Mouse (Mus musculus): ENCODE results near the gene Abca14. TPM values are rescaled to one million over a fixed set of nuclear protein-coding genes. Genes with fewer than 3 reads are reported as not detected.

The Abca14 gene
- not detected in 2 replicates for polyA plus RNA-seq (2016; fragmentation: Nextera tagmentation; extraction: Ambion mirVana)

- Histone ChIP-seq H3K4me3 (no peak within 1 kb of the TSS), H3K27me3 (ENCODE audit: low read depth, poor library complexity, severe bottlenecking) (peaks cover 40% of the 10 kb centered on the region), H3K4me1 (peaks cover 17% of the 10 kb centered on the region), H3K9me3 (replicated peaks) (no peaks in the 10 kb centered on the region), H3K36me3 (no peaks in the 10 kb centered on the region), H3K27ac (no peak within 1 kb of the TSS)
- 5% methylated on average over 26 of the region's 26 CpGs for WGBS
- peak; percentile 90 for DNase-seq (ENCODE audit: low spot score)
Observed at GRCm38 (mm10) chr7:120203789-120204188, at the start of gene Abca14. Gene Abca14 (plus strand): TSS chr7:120203961.

DNA sequence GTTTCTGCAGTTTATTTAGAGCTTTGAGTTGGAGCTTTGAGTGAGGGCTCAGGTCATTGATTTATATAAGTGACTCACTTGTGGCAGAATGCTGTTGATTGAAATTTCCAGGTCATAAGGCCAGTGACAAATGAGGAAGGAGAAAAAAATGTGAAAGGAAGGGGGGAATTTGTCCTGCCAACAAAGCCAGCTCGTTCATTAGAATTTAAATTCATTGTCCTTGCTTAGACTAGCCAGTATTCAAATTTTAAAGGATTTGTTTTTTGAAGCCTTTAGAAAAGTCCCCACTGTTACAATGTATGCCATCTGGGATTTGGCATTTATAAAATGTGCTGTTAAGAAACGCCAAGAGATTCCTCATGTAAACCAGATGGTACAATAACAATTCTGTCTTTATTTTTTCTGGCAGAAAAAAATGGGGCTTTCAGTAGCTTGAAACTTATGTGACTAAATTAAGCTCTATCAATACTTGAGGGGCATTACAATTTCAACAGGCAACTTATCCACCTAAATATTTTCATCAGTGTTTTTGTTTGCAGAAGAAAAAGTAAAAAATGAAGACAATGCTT, 46.8 kb upstream of the Abca14 start:
- no peaks in the 10 kb centered on the region for H3K9me3 ChIP-seq (replicated peaks)
- H3K36me3 ChIP-seq, result no peaks in the 10 kb centered on the region
- H3K4me1 ChIP-seq, result peaks cover 31% of the 10 kb centered on the region
- DNase-seq (ENCODE audit: low spot score), result no peak
- no peaks in the 10 kb centered on the region for H3K27me3 ChIP-seq (ENCODE audit: low read depth, poor library complexity, severe bottlenecking)
- H3K27ac ChIP-seq, result no peak overlapping the region
- H3K4me3 ChIP-seq, result no peak overlapping the region
- WGBS, result 33% methylated on average over 2 of the region's 2 CpGs

- no peaks in the 10 kb centered on the region for H3K27me3 ChIP-seq (ENCODE audit: low read depth, poor library complexity, severe bottlenecking)
- 42% methylated on average over 5 of the region's 5 CpGs for WGBS
- H3K27ac ChIP-seq, result no peak overlapping the region
- no peak for DNase-seq (ENCODE audit: low spot score)
- no peaks in the 10 kb centered on the region for H3K9me3 ChIP-seq (replicated peaks)
- peaks cover 31% of the 10 kb centered on the region for H3K4me1 ChIP-seq
- H3K4me3 ChIP-seq, result no peak overlapping the region
- H3K36me3 ChIP-seq, result no peaks in the 10 kb centered on the region
Observed at GRCm38 (mm10) chr7:120157575-120158061, 46.1 kb upstream of the Abca14 start.

- H3K27me3 ChIP-seq (ENCODE audit: low read depth, poor library complexity, severe bottlenecking), result no peaks in the 10 kb centered on the region
- H3K36me3 ChIP-seq, result no peaks in the 10 kb centered on the region
- H3K27ac ChIP-seq, result peak overlapping the region; percentile 7; the same call in 1 of the 2 replicates
- H3K9me3 ChIP-seq (replicated peaks), result no peaks in the 10 kb centered on the region
- no peak overlapping the region for H3K4me3 ChIP-seq
- 39% methylated on average over 4 of the region's 4 CpGs for WGBS
- peaks cover 31% of the 10 kb centered on the region for H3K4me1 ChIP-seq
- DNase-seq (ENCODE audit: low spot score), result no peak
Observed at GRCm38 (mm10) chr7:120158121-120158613, 45.6 kb upstream of the Abca14 start.

DNA sequence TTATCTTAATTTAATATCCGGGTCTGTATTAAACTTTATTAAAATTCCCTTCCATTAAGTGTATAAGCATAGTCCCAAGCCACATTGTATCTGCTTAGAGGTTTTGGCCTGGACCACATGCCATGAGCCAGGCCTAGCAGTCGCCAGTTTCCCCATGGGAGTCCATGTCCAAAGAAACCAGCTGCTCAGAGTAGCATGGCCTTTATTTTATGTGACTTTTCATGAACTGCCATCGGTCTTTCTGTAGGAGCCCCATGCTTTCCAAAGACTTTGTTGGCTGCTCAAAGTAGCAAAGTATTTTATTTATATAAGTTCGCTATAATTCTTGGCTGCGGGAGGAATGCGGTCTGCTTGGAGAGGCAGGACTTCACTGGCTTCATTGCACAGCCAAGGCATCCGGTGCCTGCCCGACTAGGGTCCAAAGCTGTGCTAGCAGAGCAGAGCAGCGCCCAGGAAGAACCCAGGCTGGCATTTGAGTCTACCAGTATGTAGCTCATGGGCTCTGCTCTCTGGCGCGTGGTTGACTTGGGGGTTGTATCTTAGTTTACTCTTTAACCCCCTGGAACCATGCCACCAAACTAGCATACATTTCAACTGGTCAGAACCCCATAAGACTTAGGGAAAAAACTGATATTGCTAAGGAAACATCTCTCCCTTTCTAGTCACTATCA, 40.0 kb upstream of the Abca14 start:
- no peak for DNase-seq (ENCODE audit: low spot score)
- Histone ChIP-seq H3K27ac (no peak overlapping the region), H3K27me3 (ENCODE audit: low read depth, poor library complexity, severe bottlenecking) (no peaks in the 10 kb centered on the region), H3K9me3 (replicated peaks) (no peaks in the 10 kb centered on the region), H3K4me1 (peaks cover 4% of the 10 kb centered on the region), H3K4me3 (no peak overlapping the region), H3K36me3 (no peaks in the 10 kb centered on the region)
- 93% methylated on average over 11 of the region's 11 CpGs for WGBS

DNA sequence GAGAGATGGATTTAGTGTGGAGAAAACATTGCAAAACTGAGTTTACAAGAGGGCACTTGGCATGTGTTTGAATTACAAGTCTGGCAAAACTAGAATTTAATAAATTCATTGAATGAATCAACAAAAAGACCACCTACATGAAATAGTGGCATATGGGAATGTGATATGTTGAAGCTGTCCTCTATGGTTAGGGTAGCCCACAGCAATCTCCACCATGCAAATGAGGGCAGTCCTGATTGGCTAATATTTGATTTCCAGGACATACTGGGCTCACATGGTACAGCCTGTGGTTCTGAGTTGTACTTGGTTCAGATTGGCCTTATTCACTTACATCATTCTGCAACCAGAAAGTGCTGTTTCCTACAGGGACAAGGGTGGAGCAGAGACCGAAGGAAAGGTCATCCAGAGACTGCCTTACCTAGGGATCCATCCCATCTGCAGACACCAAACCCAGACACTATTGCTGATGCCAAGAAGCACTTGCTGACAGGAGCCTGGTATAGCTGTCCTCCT, 31.5 kb upstream of the Abca14 start:
- no peaks in the 10 kb centered on the region for H3K9me3 ChIP-seq (replicated peaks)
- 93% methylated on average over 1 of the region's 1 CpGs for WGBS
- H3K4me3 ChIP-seq, result no peak overlapping the region
- no peaks in the 10 kb centered on the region for H3K27me3 ChIP-seq (ENCODE audit: low read depth, poor library complexity, severe bottlenecking)
- no peaks in the 10 kb centered on the region for H3K4me1 ChIP-seq
- no peak overlapping the region for H3K27ac ChIP-seq
- H3K36me3 ChIP-seq, result no peaks in the 10 kb centered on the region
- no peak for DNase-seq (ENCODE audit: low spot score)

GRCm38 (mm10) chr7:120173603-120174244, 30.0 kb upstream of the Abca14 start, which contains the start of gene Anks4b:
Gene Anks4b (plus strand): TSS chr7:120173858.
- WGBS, result 91% methylated on average over 10 of the region's 10 CpGs
- H3K9me3 ChIP-seq (replicated peaks), result no peaks in the 10 kb centered on the region
- H3K36me3 ChIP-seq, result no peaks in the 10 kb centered on the region
- H3K27ac ChIP-seq, result no peak within 1 kb of the TSS
- no peaks in the 10 kb centered on the region for H3K4me1 ChIP-seq
- DNase-seq (ENCODE audit: low spot score), result no peak
- no peaks in the 10 kb centered on the region for H3K27me3 ChIP-seq (ENCODE audit: low read depth, poor library complexity, severe bottlenecking)
- no peak within 1 kb of the TSS for H3K4me3 ChIP-seq

- H3K4me3 ChIP-seq, result no peak overlapping the region
- 85% methylated on average over 11 of the region's 11 CpGs for WGBS
- no peaks in the 10 kb centered on the region for H3K27me3 ChIP-seq (ENCODE audit: low read depth, poor library complexity, severe bottlenecking)
- no peaks in the 10 kb centered on the region for H3K9me3 ChIP-seq (replicated peaks)
- no peak overlapping the region for H3K27ac ChIP-seq
- no peaks in the 10 kb centered on the region for H3K4me1 ChIP-seq
- H3K36me3 ChIP-seq, result no peaks in the 10 kb centered on the region
- DNase-seq (ENCODE audit: low spot score), result no peak
Observed at GRCm38 (mm10) chr7:120174723-120175504, 28.8 kb upstream of the Abca14 start.

DNA sequence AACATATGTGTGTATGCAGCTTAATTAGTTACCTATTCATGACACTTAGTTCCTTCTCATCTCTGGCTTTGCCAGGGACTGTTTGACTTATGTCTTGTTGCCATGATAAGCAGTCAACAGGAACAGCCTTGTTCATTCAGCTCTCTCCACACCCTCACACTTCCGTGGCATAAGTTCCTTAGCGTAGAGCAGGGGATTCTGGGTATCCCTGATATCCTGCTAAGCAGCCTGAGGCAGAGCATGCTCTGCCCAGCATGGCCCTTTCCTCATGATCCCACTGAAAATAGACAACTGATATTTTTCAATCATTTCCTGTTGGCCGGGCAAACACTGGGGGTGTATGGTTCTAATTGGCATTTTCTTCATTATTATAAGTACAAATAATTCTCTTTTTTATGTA, 26.1 kb upstream of the Abca14 start:
- H3K9me3 ChIP-seq (replicated peaks), result no peaks in the 10 kb centered on the region
- H3K27me3 ChIP-seq (ENCODE audit: low read depth, poor library complexity, severe bottlenecking), result no peaks in the 10 kb centered on the region
- 86% methylated on average over 3 of the region's 3 CpGs for WGBS
- H3K27ac ChIP-seq, result no peak overlapping the region
- no peak overlapping the region for H3K4me3 ChIP-seq
- no peaks in the 10 kb centered on the region for H3K36me3 ChIP-seq
- H3K4me1 ChIP-seq, result no peaks in the 10 kb centered on the region
- no peak for DNase-seq (ENCODE audit: low spot score)

DNA sequence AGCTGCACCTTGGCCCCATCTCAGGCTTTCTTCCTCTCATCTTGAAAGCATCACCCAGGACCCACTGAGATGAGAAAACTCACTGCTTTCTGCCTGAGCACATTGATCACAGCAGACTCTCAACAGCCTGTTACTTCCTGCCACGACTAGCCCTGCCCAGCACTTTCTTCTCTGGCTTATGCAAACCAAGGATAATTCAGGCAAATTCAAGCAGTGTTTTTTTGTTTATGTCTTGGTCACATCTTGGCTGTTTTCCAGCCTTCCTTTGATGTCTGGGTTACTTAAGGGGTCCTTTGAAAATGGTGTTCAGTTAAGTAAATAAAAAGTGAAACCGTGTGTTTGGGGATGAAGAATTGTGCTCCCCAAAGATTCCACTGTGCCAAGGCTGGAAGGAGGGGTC, 24.8 kb upstream of the Abca14 start:
- WGBS, result 21% methylated on average over 2 of the region's 2 CpGs
- H3K4me3 ChIP-seq, result no peak overlapping the region
- no peaks in the 10 kb centered on the region for H3K9me3 ChIP-seq (replicated peaks)
- no peaks in the 10 kb centered on the region for H3K27me3 ChIP-seq (ENCODE audit: low read depth, poor library complexity, severe bottlenecking)
- H3K27ac ChIP-seq, result no peak overlapping the region
- DNase-seq (ENCODE audit: low spot score), result no peak
- H3K4me1 ChIP-seq, result no peaks in the 10 kb centered on the region
- H3K36me3 ChIP-seq, result no peaks in the 10 kb centered on the region

- H3K4me1 ChIP-seq, result no peaks in the 10 kb centered on the region
- H3K9me3 ChIP-seq (replicated peaks), result no peaks in the 10 kb centered on the region
- no peaks in the 10 kb centered on the region for H3K27me3 ChIP-seq (ENCODE audit: low read depth, poor library complexity, severe bottlenecking)
- H3K36me3 ChIP-seq, result no peaks in the 10 kb centered on the region
- H3K27ac ChIP-seq, result no peak overlapping the region
- no peak for DNase-seq (ENCODE audit: low spot score)
- no peak overlapping the region for H3K4me3 ChIP-seq
- WGBS, result 92% methylated on average over 5 of the region's 5 CpGs
Observed at GRCm38 (mm10) chr7:120180547-120180946, 23.2 kb upstream of the Abca14 start.

- no peak overlapping the region for H3K4me3 ChIP-seq
- H3K4me1 ChIP-seq, result no peaks in the 10 kb centered on the region
- WGBS, result 96% methylated on average over 4 of the region's 4 CpGs
- H3K36me3 ChIP-seq, result no peaks in the 10 kb centered on the region
- no peaks in the 10 kb centered on the region for H3K27me3 ChIP-seq (ENCODE audit: low read depth, poor library complexity, severe bottlenecking)
- H3K9me3 ChIP-seq (replicated peaks), result no peaks in the 10 kb centered on the region
- DNase-seq (ENCODE audit: low spot score), result no peak
- H3K27ac ChIP-seq, result no peak overlapping the region
Observed at GRCm38 (mm10) chr7:120181401-120182230, 22.1 kb upstream of the Abca14 start.

Measured in limb, embryonic 10.5 days (tissue).